In genomic region chr10:80510273-80510660, GRCm38 (mm10) we compare ENCODE assay signal across 17 mouse cellular contexts. TPM values are rescaled to one million over a fixed set of nuclear protein-coding genes. Genes with fewer than 3 reads are reported as not detected.
DNase-seq lines count a peak whose midpoint lies in the region; ATAC-seq lines count a peak whose summit lies in the region.
"Had no signal": no experiment of that assay in that cellular context is flagged by ENCODE, and none has a peak within 500 bp of the region (broad histone marks: within the 10 kb centered on the region; RNA-seq: fewer than 3 reads in every experiment).

No protein-coding gene starts in this region.

- H3K9me3 ChIP-seq in heart, embryonic 12.5 days (replicated peaks), result no peaks in the 10 kb centered on the region

- H3K27me3 ChIP-seq in heart, embryonic 12.5 days (replicated peaks), result peaks cover 69% of the 10 kb centered on the region
- H3K27me3 ChIP-seq in splenic B cell, adult 2 months (ENCODE audit: control insufficient read depth, insufficient read depth, low read length, poor library complexity, severe bottlenecking), result no peaks in the 10 kb centered on the region; the same call in 1 of the 2 replicates

- 49% methylated on average over 10 of the region's 10 CpGs for WGBS in heart, embryonic 12.5 days

- peaks cover 18% of the 10 kb centered on the region for H3K4me1 ChIP-seq in heart, embryonic 12.5 days (replicated peaks)

- no peak overlapping the region for H3K27ac ChIP-seq in heart, embryonic 12.5 days (ENCODE audit: poor library complexity, severe bottlenecking)

- no peak for ATAC-seq in heart, embryonic 12.5 days (ENCODE audit: insufficient number of reproducible peaks, low FRiP score)
- no peak for ATAC-seq in monocyte, adult 5-6 weeks (replicated peaks; ENCODE audit: insufficient number of reproducible peaks, low FRiP score, low TSS enrichment, poor library complexity, severe bottlenecking)
- ATAC-seq: forebrain, embryonic 14.5 days had no signal

- no peak for DNase-seq in heart, postnatal 4 days
- DNase-seq in monocyte, adult 2 months (ENCODE audit: low read depth in 1 of 2, low spot score in 2 of 2), result peak; percentile 27 to 39
- peak; percentile 2 for DNase-seq in fibroblast of lung, adult 2 months (ENCODE audit: low read depth)
- peak; percentile 51 for DNase-seq in splenic B cell, adult 2 months (ENCODE audit: low read depth, low spot score)
- DNase-seq in urinary bladder, postnatal 14 days (ENCODE audit: low spot score), result no peak
- DNase-seq in urinary bladder, postnatal 4 days (ENCODE audit: low spot score in 2 of 2), result no peak
- DNase-seq: spleen, adult 18-20 months; thymus, adult 2 months had no signal

- peak overlapping the region; percentile 75; the same call in 1 of the 2 replicates for H3K4me2 ChIP-seq in heart, embryonic 12.5 days

- H3K36me3 ChIP-seq in heart, embryonic 12.5 days, result no peaks in the 10 kb centered on the region
- H3K36me3 ChIP-seq in splenic B cell, adult 2 months (ENCODE audit: control insufficient read depth, insufficient read depth, low read length, poor library complexity, severe bottlenecking), result no peaks in the 10 kb centered on the region

- H3K9ac ChIP-seq in heart, embryonic 12.5 days, result no peak overlapping the region

- H3K4me3 ChIP-seq in heart, embryonic 12.5 days, result no peak overlapping the region

RNA-seq across cellular contexts. Expression of gene Onecut3, which starts 15.6 kb away (rescaled TPM):
- not detected in 2 replicates for polyA plus RNA-seq in heart, embryonic 12.5 days (2016; fragmentation: Nextera tagmentation; extraction: Ambion mirVana)
- total RNA-seq in heart, postnatal 4 days (2021), result under 1 TPM in 1 of 2 experiments, not detected in 1; 0.05 TPM
- total RNA-seq in monocyte, adult 5-6 weeks (2017), result not detected in 3 replicates
- total RNA-seq: adrenal gland, postnatal 10 days; gastrocnemius, adult 8-10 months had no signal
- polyA plus RNA-seq: heart, postnatal 0 days; inflammation-experienced regulatory T-cells, adult 6 months; lung, embryonic 16.5 days had no signal

RNA-seq across cellular contexts. Expression of gene Atp8b3, which starts 28.7 kb away (rescaled TPM):
- polyA plus RNA-seq in heart, embryonic 12.5 days (2016; fragmentation: Nextera tagmentation; extraction: Ambion mirVana), result 0.05 and 0.17 TPM in 2 replicates
- total RNA-seq in heart, postnatal 4 days (2021), result not detected
- 1.0 to 1.6 TPM in 2 of 3 replicates, not detected in the other for total RNA-seq in monocyte, adult 5-6 weeks (2017)
- total RNA-seq: gastrocnemius, adult 8-10 months had no signal
- polyA plus RNA-seq: heart, postnatal 0 days; inflammation-experienced regulatory T-cells, adult 6 months; large intestine, adult 2 months had no signal

RNA-seq across cellular contexts. Expression of gene Rexo1, which starts 51.1 kb away (rescaled TPM):
- 21.5 and 22.2 TPM in 2 replicates for polyA plus RNA-seq in heart, embryonic 12.5 days (2016; fragmentation: Nextera tagmentation; extraction: Ambion mirVana)
- total RNA-seq in heart, postnatal 4 days (2021), result 10 to 100 TPM; 22.4 to 26.2 TPM
- total RNA-seq in monocyte, adult 5-6 weeks (2017), result 21.1 to 32.2 TPM (median 24.1 TPM) in 3 replicates

Comparison
In these comparisons a context has a peak if more than half of its experiments do, and no peak if none do; other contexts are left out.
1. DNase-seq: peak in monocyte, adult 2 months (2 of 2), fibroblast of lung, adult 2 months (single experiment) and splenic B cell, adult 2 months (single experiment); none in heart, postnatal 4 days (single experiment), urinary bladder, postnatal 14 days (single experiment) and urinary bladder, postnatal 4 days (0 of 2).